Mouse (Mus musculus) CH12.LX (cell line): ENCODE results near the gene Isoc2a.
A peak's percentile ranks its signal among the peaks of the same experiment; 100 is the strongest.

ENCODE experiments used
- CTCF ChIP-seq, 2 experiments: IDR thresholded peaks in 1 of 2; conservative IDR thresholded peaks in 1 of 2; 2 replicates each; pipeline ENCODE4 v1.5.1; 2011 to 2012; ENCODE audit warnings: low read depth in 2 of 2, low read length in 2 of 2, improper control_type of control experiment in 1 of 2, inconsistent platforms in 1 of 2, mild to moderate bottlenecking in 1 of 2, moderate library complexity in 1 of 2
- E2F4 ChIP-seq: IDR thresholded peaks from 2 replicates; pipeline ENCODE4 v1.6.1; 2011; ENCODE audit warnings: low read depth, low read length, improper control_type of control experiment; ENCODE audit not compliant: insufficient replicate concordance
- HCFC1 ChIP-seq: IDR thresholded peaks from 2 replicates; pipeline ENCODE4 v1.6.1; 2012; ENCODE audit warnings: low read depth, mild to moderate bottlenecking, inconsistent platforms, low read length, improper control_type of control experiment
- MAFK ChIP-seq: IDR thresholded peaks from 2 replicates; pipeline ENCODE4 v1.6.1; 2011; ENCODE audit warnings: low read length, improper control_type of control experiment; ENCODE audit not compliant: insufficient replicate concordance
- MAX ChIP-seq: IDR thresholded peaks from 2 replicates; pipeline ENCODE4 v1.6.1; 2011; ENCODE audit warnings: low read length, improper control_type of control experiment
- MAZ ChIP-seq: IDR thresholded peaks from 2 replicates; pipeline ENCODE4 v1.6.1; 2012; ENCODE audit warnings: low read depth, mild to moderate bottlenecking, inconsistent platforms, low read length, improper control_type of control experiment, moderate library complexity
- MEF2A ChIP-seq: IDR thresholded peaks from 2 replicates; pipeline ENCODE4 v1.6.1; 2014; ENCODE audit warnings: low read depth, mild to moderate bottlenecking, inconsistent platforms, low read length, improper control_type of control experiment, borderline replicate concordance
- NELFE ChIP-seq: IDR thresholded peaks from 2 replicates; pipeline ENCODE4 v1.6.1; 2011; ENCODE audit warnings: low read depth, low read length, improper control_type of control experiment
- POLR2A ChIP-seq: IDR thresholded peaks from 2 replicates; pipeline ENCODE4 v1.6.1; 2011; ENCODE audit warnings: low read depth, mild to moderate bottlenecking, improper control_type of control experiment, low read length
- RAD21 ChIP-seq: IDR thresholded peaks from 2 replicates; pipeline ENCODE4 v1.6.1; 2011; ENCODE audit warnings: low read depth, mild to moderate bottlenecking, low read length, improper control_type of control experiment, moderate library complexity
- SMC3 ChIP-seq: IDR thresholded peaks from 2 replicates; pipeline ENCODE4 v1.6.1; 2011; ENCODE audit warnings: low read depth, low read length, improper control_type of control experiment
- ZC3H11A ChIP-seq: IDR thresholded peaks from 2 replicates; pipeline ENCODE4 v1.6.1; 2012; ENCODE audit warnings: low read depth, mild to moderate bottlenecking, inconsistent platforms, low read length, improper control_type of control experiment
- ZMIZ1 ChIP-seq: IDR thresholded peaks from 2 replicates; pipeline ENCODE4 v1.6.1; 2012; ENCODE audit warnings: low read depth, mild to moderate bottlenecking, inconsistent platforms, low read length, improper control_type of control experiment
- ZNF384 ChIP-seq: IDR thresholded peaks from 2 replicates; pipeline ENCODE4 v1.6.1; 2012; ENCODE audit warnings: low read depth, low read length, improper control_type of control experiment, inconsistent platforms

- TF ChIP-seq CTCF (conservative IDR thresholded peaks at IDR 0.05 in 1 of 2, IDR thresholded peaks at IDR 0.05 in 1 of 2; ENCODE audit: low read depth in 2 of 2, low read length in 2 of 2): peak in 1 of 2 experiments; percentile 36; a peak in 1 of 4 replicates
- TF ChIP-seq HCFC1: no peak
- TF ChIP-seq POLR2A: no peak
- no peak for TF ChIP-seq ZMIZ1
- no peak for TF ChIP-seq E2F4
- TF ChIP-seq ZC3H11A: no peak
- no peak for TF ChIP-seq ZNF384
- no peak for TF ChIP-seq NELFE
- no peak for TF ChIP-seq MAFK
- no peak; the same call in 1 of the 2 replicates for TF ChIP-seq RAD21
- TF ChIP-seq MEF2A: no peak
- no peak for TF ChIP-seq MAZ
- no peak for TF ChIP-seq MAX
- TF ChIP-seq SMC3: 0 out of 2 replicates have a peak, but pooled peaks have one; percentile 8
Measured at GRCm38 (mm10) chr7:4934160-4934914, 57.4 kb downstream of the Isoc2a start.
